Mouse (Mus musculus) ES-E14 (cell line): ENCODE measurements around the gene Zfp619.

Experiments
- HCFC1 ChIP-seq: IDR thresholded peaks from 2 replicates; pipeline ENCODE4 v1.6.1; 2012; ENCODE audit warnings: low read length, inconsistent platforms, borderline replicate concordance; ENCODE audit not compliant: insufficient read depth
- ZC3H11A ChIP-seq: IDR thresholded peaks from 2 replicates; pipeline ENCODE4 v1.6.1; 2012; ENCODE audit warnings: low read depth, mild to moderate bottlenecking, inconsistent platforms, low read length, borderline replicate concordance
- ZNF384 ChIP-seq: IDR thresholded peaks from 2 replicates; pipeline ENCODE4 v1.6.1; 2012; ENCODE audit warnings: low read depth, low read length, inconsistent platforms

GRCm38 (mm10) chr7:39551976-39552891 is 34.7 kb downstream of the Zfp619 start:
- 0 out of 2 replicates have a peak, but pooled peaks have one; percentile 6 for TF ChIP-seq ZC3H11A
- peak; percentile 56; the same call in 1 of the 2 replicates for TF ChIP-seq HCFC1
- no peak for TF ChIP-seq ZNF384
